In genomic region chr6:52190410-52190809, GRCm38 (mm10) we compare ENCODE assay signal across 10 mouse cellular contexts. TPM values are rescaled to one million over a fixed set of nuclear protein-coding genes. Genes with fewer than 3 reads are reported as not detected.
A peak's percentile ranks its signal among the peaks of the same experiment; 100 is the strongest.
DNase-seq lines count a peak whose midpoint lies in the region; ATAC-seq and TF ChIP-seq lines count a peak whose summit lies in the region.
"Had no signal": no experiment of that assay in that cellular context is flagged by ENCODE, and none has a peak within 500 bp of the region (broad histone marks: within the 10 kb centered on the region; RNA-seq: fewer than 3 reads in every experiment).

No protein-coding gene starts in this region.

- no peaks in the 10 kb centered on the region for H3K9me3 ChIP-seq in heart, embryonic 15.5 days (replicated peaks)
- H3K9me3 ChIP-seq: embryonic facial prominence, embryonic 13.5 days had no signal

- no peak for ATAC-seq in heart, embryonic 15.5 days (replicated peaks; ENCODE audit: insufficient number of reproducible peaks, insufficient read depth, low FRiP score, low read depth)
- ATAC-seq: inflammation-experienced regulatory T-cells, adult 6 months had no signal

- peaks cover 18% of the 10 kb centered on the region for H3K4me1 ChIP-seq in heart, embryonic 15.5 days (replicated peaks)
- H3K4me1 ChIP-seq in embryonic fibroblast, embryonic 13.5 days (ENCODE audit: control insufficient read depth, insufficient read depth, low read length): peaks cover 11% of the 10 kb centered on the region
- peaks cover 7% of the 10 kb centered on the region for H3K4me1 ChIP-seq in thymus, adult 2 months (replicated peaks; ENCODE audit: control insufficient read depth, insufficient read depth, low read length)

- H3K36me3 ChIP-seq in heart, embryonic 15.5 days: no peaks in the 10 kb centered on the region
- H3K36me3 ChIP-seq in thymus, adult 2 months (ENCODE audit: control insufficient read depth, insufficient read depth, low read length): no peaks in the 10 kb centered on the region
- H3K36me3 ChIP-seq: embryonic facial prominence, embryonic 13.5 days had no signal

- TF ChIP-seq CTCF in embryonic fibroblast, embryonic 13.5 days (IDR thresholded peaks at IDR 0.05; ENCODE audit: borderline replicate concordance, insufficient read depth, low read length): no peak
- no peak for TF ChIP-seq CTCF in thymus, adult 2 months (IDR thresholded peaks at IDR 0.05; ENCODE audit: borderline replicate concordance, control insufficient read depth, extremely low read depth, insufficient read depth, low read length, poor library complexity)

- H3K27me3 ChIP-seq in heart, embryonic 15.5 days: peaks cover 100% of the 10 kb centered on the region
- no peaks in the 10 kb centered on the region; the same call in 1 of the 2 replicates for H3K27me3 ChIP-seq in thymus, adult 2 months (ENCODE audit: control insufficient read depth, insufficient read depth, low read length)

- TF ChIP-seq POLR2A in embryonic fibroblast, embryonic 13.5 days (IDR thresholded peaks at IDR 0.05; ENCODE audit: low read depth, low read length): no peak
- no peak for TF ChIP-seq POLR2A in thymus, adult 2 months (IDR thresholded peaks at IDR 0.05; ENCODE audit: control insufficient read depth, extremely low read depth, insufficient read depth, low read length, poor library complexity)

- WGBS in heart, embryonic 15.5 days: 10% methylated on average over 23 of the region's 23 CpGs
- WGBS in thymus, adult 2 months: 88% methylated on average over 23 of the region's 23 CpGs

- H3K27ac ChIP-seq in heart, embryonic 15.5 days: peak overlapping the region; percentile 61
- peak overlapping the region; percentile 39 for H3K27ac ChIP-seq in embryonic fibroblast, embryonic 13.5 days (ENCODE audit: insufficient read depth, low read length)
- no peak overlapping the region for H3K27ac ChIP-seq in thymus, adult 2 months (ENCODE audit: control insufficient read depth, insufficient read depth, low read length)
- H3K27ac ChIP-seq: embryonic facial prominence, embryonic 13.5 days had no signal

- peak overlapping the region; percentile 81; the same call in 1 of the 2 replicates for H3K4me2 ChIP-seq in heart, embryonic 15.5 days

- H3K9ac ChIP-seq in heart, embryonic 15.5 days: 0 out of 2 replicates have a peak overlapping the region, but pooled peaks have one; percentile 44
- H3K9ac ChIP-seq: embryonic facial prominence, embryonic 13.5 days had no signal

- H3K4me3 ChIP-seq in heart, embryonic 15.5 days: peak overlapping the region; percentile 57
- peak overlapping the region; percentile 24; the same call in 1 of the 2 replicates for H3K4me3 ChIP-seq in embryonic fibroblast, embryonic 13.5 days (ENCODE audit: insufficient read depth, low read length)
- no peak overlapping the region for H3K4me3 ChIP-seq in thymus, adult 2 months (ENCODE audit: control insufficient read depth, insufficient read depth, low read length)

- no peak for DNase-seq in heart, adult 8-10 months (ENCODE audit: low spot score)
- peak; percentile 61 for DNase-seq in kidney, postnatal 10 days
- DNase-seq in neural tube, embryonic 10.5 days (ENCODE audit: extremely low spot score, low spot score): peak; percentile 74
- no peak for DNase-seq in frontal cortex, adult 2 months (ENCODE audit: extremely low spot score in 1 of 2, low spot score in 1 of 2)
- DNase-seq in thymus, adult 2 months: no peak
- DNase-seq in cerebellum, adult 9-11 months: no peak

RNA-seq across cellular contexts. Expression of gene Hoxa4, which starts 1.1 kb away (rescaled TPM):
- polyA plus RNA-seq in heart, embryonic 15.5 days (2015; fragmentation: Nextera tagmentation; extraction: Ambion mirVana): 0.43 and 0.77 TPM in 2 replicates
- total RNA-seq in heart, adult 8-10 months (2022): under 1 TPM; 0.31 to 0.49 (median 0.38) TPM
- polyA plus RNA-seq in embryonic fibroblast, embryonic 13.5 days (2011; ENCODE audit: insufficient read length, low read depth, missing spikeins): 3.0 and 4.2 TPM in 2 replicates
- polyA plus RNA-seq in frontal cortex, adult 2 months (2012; rRNA removed): 0.06 TPM in 1 of 2 replicates, not detected in the other
- 1.2 and 1.5 TPM in 2 replicates for polyA plus RNA-seq in thymus, adult 2 months (2012; rRNA removed)
- polyA plus RNA-seq: inflammation-experienced regulatory T-cells, adult 6 months had no signal

RNA-seq across cellular contexts. Expression of gene 5730596B20Rik, which starts 13.1 kb away (rescaled TPM):
- 0.33 and 0.68 TPM in 2 replicates for polyA plus RNA-seq in heart, embryonic 15.5 days (2015; fragmentation: Nextera tagmentation; extraction: Ambion mirVana)
- total RNA-seq in heart, adult 8-10 months (2022): under 1 TPM in 1 of 4 experiments, not detected in 3; 0.06 TPM
- 0.23 TPM in 1 of 2 replicates, not detected in the other for polyA plus RNA-seq in embryonic fibroblast, embryonic 13.5 days (2011; ENCODE audit: insufficient read length, low read depth, missing spikeins)
- not detected in 2 replicates for polyA plus RNA-seq in frontal cortex, adult 2 months (2012; rRNA removed)
- polyA plus RNA-seq in thymus, adult 2 months (2012; rRNA removed): 0.04 TPM in 1 of 2 replicates, not detected in the other
- polyA plus RNA-seq: inflammation-experienced regulatory T-cells, adult 6 months had no signal

RNA-seq across cellular contexts. Expression of gene Hoxa5, which starts 14.0 kb away (rescaled TPM):
- 2.3 and 6.3 TPM in 2 replicates for polyA plus RNA-seq in heart, embryonic 15.5 days (2015; fragmentation: Nextera tagmentation; extraction: Ambion mirVana)
- under 1 TPM; 0.41 to 0.69 (median 0.57) TPM for total RNA-seq in heart, adult 8-10 months (2022)
- polyA plus RNA-seq in embryonic fibroblast, embryonic 13.5 days (2011; ENCODE audit: insufficient read length, low read depth, missing spikeins): 11.9 and 18.6 TPM in 2 replicates
- 0.11 TPM in 1 of 2 replicates, not detected in the other for polyA plus RNA-seq in frontal cortex, adult 2 months (2012; rRNA removed)
- 1.1 and 1.5 TPM in 2 replicates for polyA plus RNA-seq in thymus, adult 2 months (2012; rRNA removed)
- polyA plus RNA-seq: inflammation-experienced regulatory T-cells, adult 6 months had no signal

RNA-seq across cellular contexts. Expression of gene Hoxa6, which starts 18.1 kb away (rescaled TPM):
- 0.27 TPM in 1 of 2 replicates, not detected in the other for polyA plus RNA-seq in heart, embryonic 15.5 days (2015; fragmentation: Nextera tagmentation; extraction: Ambion mirVana)
- total RNA-seq in heart, adult 8-10 months (2022): not detected
- 2.8 and 4.2 TPM in 2 replicates for polyA plus RNA-seq in embryonic fibroblast, embryonic 13.5 days (2011; ENCODE audit: insufficient read length, low read depth, missing spikeins)
- not detected in 2 replicates for polyA plus RNA-seq in frontal cortex, adult 2 months (2012; rRNA removed)
- polyA plus RNA-seq in thymus, adult 2 months (2012; rRNA removed): 0.39 and 0.46 TPM in 2 replicates
- polyA plus RNA-seq: inflammation-experienced regulatory T-cells, adult 6 months had no signal

RNA-seq across cellular contexts. Expression of gene Hoxa3, which starts 22.7 kb away (rescaled TPM):
- polyA plus RNA-seq in heart, embryonic 15.5 days (2015; fragmentation: Nextera tagmentation; extraction: Ambion mirVana): 0.89 and 2.4 TPM in 2 replicates
- under 1 TPM; 0.16 to 0.89 (median 0.31) TPM for total RNA-seq in heart, adult 8-10 months (2022)
- polyA plus RNA-seq in embryonic fibroblast, embryonic 13.5 days (2011; ENCODE audit: insufficient read length, low read depth, missing spikeins): 10.2 and 13.5 TPM in 2 replicates
- not detected in 2 replicates for polyA plus RNA-seq in frontal cortex, adult 2 months (2012; rRNA removed)
- polyA plus RNA-seq in thymus, adult 2 months (2012; rRNA removed): 3.5 and 3.6 TPM in 2 replicates
- polyA plus RNA-seq: inflammation-experienced regulatory T-cells, adult 6 months had no signal

Comparison
In these comparisons a context has a peak if more than half of its experiments do, and no peak if none do; other contexts are left out.
1. DNase-seq: peak in kidney, postnatal 10 days (single experiment) and neural tube, embryonic 10.5 days (single experiment); none in heart, adult 8-10 months (single experiment), frontal cortex, adult 2 months (0 of 2), thymus, adult 2 months (single experiment) and cerebellum, adult 9-11 months (single experiment).